Mouse (Mus musculus) hindbrain, embryonic 14.5 days (tissue): ENCODE results near the gene Syngr3. TPM values are rescaled to one million over a fixed set of nuclear protein-coding genes. Genes with fewer than 3 reads are reported as not detected.

ENCODE experiments used
- ATAC-seq: fragments of 200-750 bp; cut with Nextera tagmentation; 2 replicates; pipeline ENCODE4 v1.8.0; 2017; ENCODE audit warnings: moderate number of reproducible peaks, mild to moderate bottlenecking, moderate TSS enrichment, moderate library complexity; ENCODE audit not compliant: low FRiP score
- DNase-seq: peaks from one replicate; pipeline ENCODE4 v3.0.0-alpha.2; 2015; ENCODE audit warnings: low spot score
- H3K27ac ChIP-seq: fragments of 300-500 bp; sonication (generic); 2 replicates; pipeline ENCODE4 v1.5.1; 2014; ENCODE audit warnings: mild to moderate bottlenecking, moderate library complexity
- H3K27me3 ChIP-seq: fragments of 300-500 bp; sonication (generic); 2 replicates; pipeline ENCODE4 v1.6.1; 2014; ENCODE audit warnings: mild to moderate bottlenecking, low read length, mixed read lengths; ENCODE audit not compliant: control insufficient read depth, insufficient read depth
- H3K36me3 ChIP-seq: fragments of 300-500 bp; sonication (generic); replicated peaks from 2 replicates; pipeline ENCODE4 v1.6.1; 2014; ENCODE audit not compliant: control insufficient read depth, insufficient read depth
- H3K4me1 ChIP-seq: fragments of 300-500 bp; sonication (generic); replicated peaks from 2 replicates; pipeline ENCODE4 v1.6.1; 2014; ENCODE audit warnings: antibody characterized with exemption, low read length, mixed read lengths; ENCODE audit not compliant: control insufficient read depth, insufficient read depth
- H3K4me2 ChIP-seq: fragments of 300-500 bp; sonication (generic); replicated peaks from 2 replicates; pipeline ENCODE4 v1.6.1; 2014; ENCODE audit warnings: mild to moderate bottlenecking, moderate library complexity
- H3K4me3 ChIP-seq: fragments of 300-500 bp; sonication (generic); replicated peaks from 2 replicates; pipeline ENCODE4 v1.5.1; 2014; ENCODE audit warnings: mild to moderate bottlenecking, low read length
- H3K9ac ChIP-seq: fragments of 300-500 bp; sonication (generic); 2 replicates; pipeline ENCODE4 v1.6.1; 2014
- H3K9me3 ChIP-seq: fragments of 300-500 bp; sonication (generic); 2 replicates; pipeline ENCODE4 v1.6.1; 2016; ENCODE audit warnings: low read length; ENCODE audit not compliant: control insufficient read depth
- WGBS: fragments of 180-500 bp; shearing (Covaris S2); extraction: QIAGEN DNeasy Blood & Tissue Kit; methylation state at CpG from one replicate; pipeline ENCODE4 v1.1.7; 2014; 5-methylcytosine and 5-hydroxymethylcytosine counted together
- polyA plus RNA-seq: library from polyadenylated mRNA; unstranded; fragments of >200 nt; fragmentation: Nextera tagmentation; extraction: Ambion mirVana; gene quantifications from 2 replicates; pipeline ENCODE4 v1.2.1, GENCODE M21; 2014

Gene Syngr3
- polyA plus RNA-seq, 1 experiment from 2014 or later = 178 TPM

DNA sequence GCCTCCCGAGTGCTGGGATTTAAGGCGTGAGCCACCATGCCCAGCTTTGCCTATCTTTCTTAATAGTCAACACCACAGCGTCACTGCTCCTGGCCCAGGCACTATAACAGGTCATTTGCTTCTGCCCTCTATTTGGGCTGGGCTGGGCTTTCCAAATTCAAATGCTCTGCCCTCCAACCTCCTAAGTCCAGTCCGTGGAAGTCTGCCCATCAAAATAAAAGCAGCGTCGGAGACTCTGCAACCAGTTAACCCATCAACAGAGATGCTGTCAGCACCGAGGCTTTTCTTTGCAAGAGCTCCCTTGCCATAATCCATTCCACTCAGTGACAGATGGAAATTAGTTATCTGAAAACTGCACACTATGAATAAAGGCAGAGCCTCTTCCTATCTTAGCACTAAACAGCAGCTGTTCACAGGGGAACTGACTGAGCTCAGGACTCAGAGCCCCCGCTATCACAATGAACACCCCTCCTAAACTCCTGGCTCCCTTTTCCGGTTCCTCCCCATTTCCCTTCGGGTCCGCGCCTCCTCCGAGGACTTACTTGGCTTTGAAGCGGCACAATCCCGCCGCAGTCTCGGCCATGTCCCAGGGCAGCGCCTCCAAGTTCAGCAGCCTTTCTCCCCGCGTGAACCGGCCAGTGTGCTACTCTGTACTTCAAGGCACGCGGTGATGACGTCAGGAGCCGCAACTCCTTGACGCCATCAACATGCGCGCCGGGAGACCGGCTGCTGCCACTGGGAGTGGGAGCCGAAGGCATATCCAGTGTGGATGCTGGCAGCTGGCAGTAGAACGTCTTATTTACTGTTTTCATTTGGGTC is 17.4 kb upstream of the Syngr3 start, which contains the start of gene Tbl3:
Gene Tbl3 (minus strand): TSS at position 679 of the 819 bp plus-strand sequence.
- H3K4me2 ChIP-seq = peak within 1 kb of the TSS; percentile 79
- peak within 1 kb of the TSS; percentile 86 for H3K27ac ChIP-seq
- H3K27me3 ChIP-seq = no peaks in the 10 kb centered on the region
- no peaks in the 10 kb centered on the region for H3K9me3 ChIP-seq
- DNase-seq (peak; percentile 98), ATAC-seq (peak; percentile 91)
- peak within 1 kb of the TSS; percentile 84 for H3K4me3 ChIP-seq
- WGBS = 5% methylated on average over 32 of the region's 32 CpGs
- peaks cover 26% of the 10 kb centered on the region for H3K36me3 ChIP-seq
- peak within 1 kb of the TSS; percentile 79 for H3K9ac ChIP-seq
- H3K4me1 ChIP-seq = peaks cover 17% of the 10 kb centered on the region

DNA sequence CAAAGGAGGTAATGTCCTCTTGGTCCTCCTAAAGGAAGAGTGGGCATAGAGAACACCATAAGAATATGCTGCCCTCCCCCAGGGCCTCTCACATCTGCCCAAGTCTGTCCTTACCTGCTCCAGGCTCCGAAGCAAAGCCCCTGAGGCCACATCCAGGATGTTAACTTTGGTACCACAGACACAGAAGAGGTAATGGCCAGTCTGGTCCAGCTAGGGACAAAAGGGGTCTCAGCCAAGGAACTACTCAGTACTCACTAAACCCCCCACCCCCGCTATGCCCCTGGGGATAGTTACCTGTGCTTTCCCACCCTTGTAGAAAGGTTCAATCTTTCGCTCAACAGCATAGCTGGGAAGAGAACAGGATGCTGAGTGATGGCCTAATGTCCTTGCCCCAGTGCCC is 16.1 kb upstream of the Syngr3 start:
- DNase-seq = no peak
- Histone ChIP-seq H3K4me2 (no peak overlapping the region), H3K36me3 (peaks cover 40% of the 10 kb centered on the region), H3K4me3 (no peak overlapping the region), H3K9ac (no peak overlapping the region), H3K9me3 (no peaks in the 10 kb centered on the region), H3K27ac (no peak overlapping the region), H3K4me1 (peaks cover 17% of the 10 kb centered on the region), H3K27me3 (no peaks in the 10 kb centered on the region)
- 100% methylated on average over 3 of the region's 3 CpGs for WGBS
- ATAC-seq = no peak

- no peaks in the 10 kb centered on the region for H3K9me3 ChIP-seq
- WGBS = 90% methylated on average over 9 of the region's 9 CpGs
- DNase-seq (no peak), ATAC-seq (no peak)
- no peak overlapping the region for H3K9ac ChIP-seq
- peaks cover 58% of the 10 kb centered on the region for H3K36me3 ChIP-seq
- no peak overlapping the region for H3K4me2 ChIP-seq
- H3K27ac ChIP-seq = no peak overlapping the region
- H3K27me3 ChIP-seq = no peaks in the 10 kb centered on the region
- H3K4me3 ChIP-seq = no peak overlapping the region
- H3K4me1 ChIP-seq = peaks cover 12% of the 10 kb centered on the region
Measured at GRCm38 (mm10) chr17:24701251-24701650, 11.5 kb upstream of the Syngr3 start.

- H3K9ac ChIP-seq = no peak overlapping the region
- H3K27me3 ChIP-seq = no peaks in the 10 kb centered on the region
- DNase-seq (no peak), ATAC-seq (no peak)
- H3K9me3 ChIP-seq = no peaks in the 10 kb centered on the region
- peaks cover 16% of the 10 kb centered on the region for H3K4me1 ChIP-seq
- H3K36me3 ChIP-seq = peaks cover 53% of the 10 kb centered on the region
- 88% methylated on average over 2 of the region's 2 CpGs for WGBS
- no peak overlapping the region for H3K27ac ChIP-seq
- H3K4me2 ChIP-seq = no peak overlapping the region
- H3K4me3 ChIP-seq = no peak overlapping the region
Measured at GRCm38 (mm10) chr17:24699473-24699872, 9.7 kb upstream of the Syngr3 start.

- Histone ChIP-seq H3K4me1 (peaks cover 16% of the 10 kb centered on the region), H3K36me3 (peaks cover 45% of the 10 kb centered on the region), H3K27me3 (no peaks in the 10 kb centered on the region), H3K9me3 (no peaks in the 10 kb centered on the region), H3K4me3 (no peak overlapping the region), H3K4me2 (no peak overlapping the region), H3K9ac (no peak overlapping the region), H3K27ac (no peak overlapping the region)
- ATAC-seq (no peak), DNase-seq (no peak)
- 66% methylated on average over 9 of the region's 9 CpGs for WGBS
Measured at GRCm38 (mm10) chr17:24698715-24699114, 9.0 kb upstream of the Syngr3 start.

DNA sequence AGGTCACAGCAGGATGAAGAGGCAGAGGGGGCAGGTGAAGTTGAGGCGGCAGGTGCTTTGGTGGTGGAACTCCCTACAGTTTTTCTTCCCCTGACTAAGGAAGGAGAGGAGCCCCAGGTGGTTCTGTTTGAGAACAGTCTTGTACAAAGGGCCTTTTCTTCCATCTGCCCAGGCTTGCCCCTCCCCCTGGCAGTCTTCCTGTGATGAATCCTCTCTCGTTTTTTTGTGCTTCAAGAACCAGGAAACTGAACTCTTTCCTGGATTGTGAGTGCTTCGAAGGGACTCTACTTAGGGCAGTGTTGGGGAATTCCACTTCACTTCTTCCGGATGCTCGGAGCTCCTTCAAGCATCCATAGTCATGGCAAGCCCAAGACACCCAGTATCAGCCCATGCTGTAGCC is 8.2 kb upstream of the Syngr3 start:
- H3K9ac ChIP-seq = no peak overlapping the region
- no peak overlapping the region for H3K4me3 ChIP-seq
- no peaks in the 10 kb centered on the region for H3K9me3 ChIP-seq
- 14% methylated on average over 5 of the region's 5 CpGs for WGBS
- no peak for DNase-seq
- H3K36me3 ChIP-seq = peaks cover 41% of the 10 kb centered on the region
- no peak overlapping the region for H3K27ac ChIP-seq
- no peak overlapping the region for H3K4me2 ChIP-seq
- peaks cover 16% of the 10 kb centered on the region for H3K4me1 ChIP-seq
- no peaks in the 10 kb centered on the region for H3K27me3 ChIP-seq
- ATAC-seq = no peak

DNA sequence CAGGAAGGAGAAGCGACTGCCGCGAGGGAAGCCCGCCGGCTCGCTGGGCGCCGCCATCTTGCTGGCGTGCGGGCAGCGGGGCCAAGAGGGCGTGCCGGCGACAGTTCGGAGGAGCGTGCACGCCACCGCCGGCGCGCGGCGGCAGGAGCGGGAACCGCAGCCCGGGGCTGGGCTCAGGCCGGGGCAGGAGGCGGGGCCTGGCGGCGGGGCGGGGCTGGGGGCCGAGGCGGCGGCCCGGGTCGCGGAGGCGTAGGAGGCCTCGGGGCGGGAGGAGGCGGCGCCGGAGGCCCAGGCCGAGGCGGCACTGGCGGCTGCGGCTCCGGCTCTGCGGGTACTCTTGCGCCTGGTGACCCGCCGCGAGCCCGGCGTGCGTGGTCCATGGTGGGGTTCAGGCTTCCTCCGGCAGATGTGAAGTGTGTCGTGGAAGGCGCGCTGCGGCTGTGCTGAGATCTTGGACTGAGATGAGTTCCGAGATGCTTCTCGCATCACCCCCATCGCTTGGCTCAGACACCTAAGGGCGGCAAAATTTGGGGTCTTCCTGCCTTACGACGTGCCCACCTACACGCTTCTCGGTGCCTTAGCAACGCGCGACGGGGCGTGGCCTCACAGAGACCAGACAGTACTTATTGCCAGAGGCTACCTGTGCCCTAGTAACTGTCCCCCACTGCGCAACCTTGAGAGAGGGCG is 6.4 kb upstream of the Syngr3 start, which contains the start of the genes Gfer and Noxo1:
Gene Gfer (minus strand): TSS at position 146 of the 687 bp plus-strand sequence.
Gene Noxo1 (plus strand): TSS at position 224 of the 687 bp plus-strand sequence.
- WGBS = under 1% methylated on average over 62 of the region's 76 CpGs

DNA sequence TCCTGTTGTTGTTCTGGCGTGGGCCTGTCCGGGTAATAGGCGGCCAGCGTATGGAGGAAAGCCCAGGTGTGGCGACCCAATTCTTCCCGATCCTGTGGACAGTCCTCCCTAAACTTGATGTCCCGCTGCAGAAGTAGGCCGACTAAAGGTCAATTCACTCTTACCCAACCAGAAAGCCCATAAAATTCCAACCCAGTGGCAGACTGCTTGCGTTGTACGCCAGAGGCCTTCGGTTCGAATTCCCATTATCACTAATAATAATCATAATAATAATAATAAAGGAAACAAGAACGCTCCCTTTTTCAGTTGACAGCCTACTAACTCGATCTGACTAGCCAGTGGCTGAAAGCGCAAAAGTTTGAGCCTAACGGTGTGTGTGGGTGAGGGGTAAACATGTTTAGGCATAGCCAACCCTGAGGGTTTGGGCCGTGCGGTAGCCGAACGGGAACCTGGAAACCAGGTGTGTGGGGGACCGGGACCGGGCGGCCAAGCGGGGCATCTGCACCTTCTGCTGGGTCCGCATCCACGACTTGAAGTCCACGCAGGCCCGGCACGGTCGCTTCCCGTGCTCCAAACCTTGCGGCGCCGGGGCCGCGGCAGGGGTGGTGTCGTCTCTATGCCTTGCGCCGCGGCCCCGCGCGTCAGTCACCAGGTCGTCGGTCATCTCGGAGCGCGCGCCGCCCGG is 5.7 kb upstream of the Syngr3 start:
- H3K9ac ChIP-seq = peak overlapping the region; percentile 81
- peak overlapping the region; percentile 91 for H3K27ac ChIP-seq
- H3K36me3 ChIP-seq = peaks cover 22% of the 10 kb centered on the region
- 8% methylated on average over 40 of the region's 51 CpGs for WGBS
- DNase-seq (no peak), ATAC-seq (peak; percentile 35; the same call in 1 of the 2 replicates)
- peak overlapping the region; percentile 79 for H3K4me2 ChIP-seq
- no peaks in the 10 kb centered on the region for H3K9me3 ChIP-seq
- no peaks in the 10 kb centered on the region for H3K27me3 ChIP-seq
- H3K4me3 ChIP-seq = peak overlapping the region; percentile 75
- peaks cover 23% of the 10 kb centered on the region for H3K4me1 ChIP-seq

More for the DNA sequence above, 6.4 kb upstream of the Syngr3 start, which contains the start of the genes Gfer and Noxo1:
- Histone ChIP-seq H3K36me3 (peaks cover 29% of the 10 kb centered on the region), H3K4me1 (peaks cover 16% of the 10 kb centered on the region), H3K4me3 (peak within 1 kb of the TSS; percentile 75), H3K9ac (peak within 1 kb of the TSS; percentile 81), H3K4me2 (peak within 1 kb of the TSS; percentile 79), H3K27ac (peak within 1 kb of the TSS; percentile 91), H3K27me3 (no peaks in the 10 kb centered on the region), H3K9me3 (no peaks in the 10 kb centered on the region)
- peak; percentile 91 for ATAC-seq
- DNase-seq = peak; percentile 79

DNA sequence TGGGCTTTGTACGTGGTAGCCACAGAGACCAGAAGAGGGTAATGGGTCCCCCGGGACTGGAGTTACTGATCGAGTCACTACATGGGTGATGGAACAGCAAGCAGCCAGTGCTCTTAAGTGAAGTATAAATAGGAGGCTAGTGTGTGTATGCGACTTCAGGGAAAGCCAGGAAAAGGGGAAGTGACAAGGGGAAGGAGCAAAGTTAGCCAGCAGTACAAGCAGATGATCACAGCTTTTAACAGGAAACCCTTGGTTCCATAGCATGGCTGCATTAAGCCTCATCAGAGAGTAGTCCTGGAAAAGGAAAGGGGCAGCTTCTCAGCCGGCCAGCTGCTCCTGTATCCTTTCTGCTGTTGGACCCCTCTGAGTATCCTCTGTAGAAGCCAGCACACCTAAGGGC is 2.6 kb upstream of the Syngr3 start:
- peaks cover 7% of the 10 kb centered on the region for H3K36me3 ChIP-seq
- H3K27me3 ChIP-seq = peaks cover 16% of the 10 kb centered on the region
- 88% methylated on average over 5 of the region's 5 CpGs for WGBS
- no peak for DNase-seq
- no peak overlapping the region for H3K4me2 ChIP-seq
- no peak overlapping the region for H3K9ac ChIP-seq
- no peaks in the 10 kb centered on the region for H3K9me3 ChIP-seq
- peaks cover 43% of the 10 kb centered on the region for H3K4me1 ChIP-seq
- no peak overlapping the region for H3K4me3 ChIP-seq
- ATAC-seq = no peak
- H3K27ac ChIP-seq = no peak overlapping the region
